Mouse (Mus musculus): Measurements from ENCODE around the gene Pan2. TPM values are rescaled to one million over a fixed set of nuclear protein-coding genes. Genes with fewer than 3 reads are reported as not detected.
"Not testable (repeated sequence)": the region's sequence is repeated elsewhere in the genome, so short reads cannot be mapped to it uniquely, and the experiment has no call there.

The Pan2 gene
- 10 to 100 TPM; 24.4 to 48.3 TPM for polyA plus RNA-seq (2017; shearing (Covaris generic))

DNA sequence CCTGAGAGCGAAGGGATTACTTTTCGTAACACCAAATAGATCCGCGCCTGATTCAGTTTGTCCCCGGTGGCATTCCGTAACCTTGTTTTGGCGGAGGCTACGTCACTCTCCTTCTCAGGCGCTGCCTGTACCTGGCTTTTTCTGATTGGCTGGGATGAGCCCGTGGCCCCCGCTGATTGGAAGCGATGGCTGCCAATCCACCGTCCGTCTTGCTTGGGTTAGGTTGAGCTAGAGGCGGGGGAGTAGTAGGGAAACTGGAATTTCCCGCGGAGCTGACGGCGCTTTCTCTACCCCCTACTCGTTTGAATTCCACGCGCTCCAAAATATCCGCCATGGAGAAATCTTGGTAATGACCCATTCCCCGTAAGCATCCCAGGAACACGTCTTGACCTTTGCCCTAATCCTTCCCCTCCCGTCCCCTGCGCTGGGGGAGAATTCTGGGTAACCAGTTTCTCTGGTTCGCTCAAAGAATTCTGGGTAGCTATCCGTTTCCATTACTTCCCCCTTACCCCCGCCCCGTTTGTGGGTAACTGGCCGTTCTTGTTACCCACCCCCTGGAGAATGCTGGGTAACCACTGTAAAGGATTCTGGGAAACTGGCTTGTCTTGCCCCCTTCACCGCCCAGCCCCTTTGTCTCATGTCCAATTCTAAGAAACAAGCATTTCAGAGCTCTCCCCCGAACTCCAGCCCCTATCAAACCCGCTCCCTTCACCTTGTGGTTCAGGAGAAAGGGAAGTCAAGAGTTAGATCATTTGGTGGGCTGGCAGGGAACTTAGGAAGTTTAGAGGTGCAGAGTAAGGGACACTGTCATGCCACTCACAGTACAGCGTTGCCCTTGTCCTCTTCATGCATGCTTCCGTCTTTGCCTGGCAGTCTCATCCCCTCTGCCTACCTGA, at the start of gene Pan2:
Gene Pan2, plus strand, starts transcription at position 210 of the 896 bp plus-strand sequence.
- peak; percentile 99 for ATAC-seq

DNA sequence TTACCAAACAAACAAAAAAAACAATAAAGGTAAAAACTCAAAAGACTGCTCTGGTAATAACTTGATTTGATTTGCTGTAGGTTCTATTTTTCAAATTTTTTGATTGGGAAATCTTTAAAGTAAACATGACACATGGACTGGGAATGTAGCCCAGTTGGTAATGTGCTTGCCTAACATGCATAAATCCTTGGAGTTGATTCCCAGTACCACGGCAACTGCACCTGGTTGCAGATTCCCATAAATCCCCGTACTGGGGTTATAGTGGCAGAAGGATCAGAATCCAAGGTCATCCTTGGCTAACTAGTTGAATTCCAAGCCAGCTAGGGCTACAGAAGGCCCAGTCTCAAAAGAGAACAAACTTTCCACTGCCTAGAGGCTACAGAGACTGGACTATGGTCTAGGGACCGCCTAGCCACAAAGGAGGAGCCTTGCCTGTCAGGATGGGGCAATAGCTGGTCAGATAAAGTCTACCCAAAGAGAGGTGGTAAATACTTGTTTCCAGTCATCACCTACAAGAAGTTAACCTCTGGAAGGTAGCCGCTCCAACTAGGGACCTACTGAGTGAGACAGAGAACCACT, 49.4 kb upstream of the Pan2 start, which contains the start of gene Apon:
Gene Apon, plus strand, starts transcription at position 420 of the 579 bp plus-strand sequence.
- ATAC-seq = no peak

DNA sequence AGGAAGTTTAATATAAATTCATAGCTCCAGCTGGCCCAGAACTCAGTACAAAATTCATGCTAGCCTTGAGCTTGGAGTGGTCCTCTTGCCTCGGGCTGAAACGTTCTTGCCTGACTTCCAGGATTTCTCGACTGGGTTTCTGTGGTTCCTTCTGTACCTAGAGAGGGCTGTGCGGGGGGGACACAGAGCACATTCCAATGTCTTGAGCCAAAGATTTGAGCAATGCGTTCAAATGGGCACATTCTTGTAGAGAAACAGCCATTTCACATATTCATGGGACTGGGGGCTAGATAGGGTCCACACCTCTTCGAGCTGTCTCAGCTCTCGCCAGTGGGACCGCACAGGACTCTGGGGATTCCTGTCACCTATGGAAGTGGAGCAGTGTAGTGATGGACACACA, 47.2 kb upstream of the Pan2 start:
- no peak for ATAC-seq

DNA sequence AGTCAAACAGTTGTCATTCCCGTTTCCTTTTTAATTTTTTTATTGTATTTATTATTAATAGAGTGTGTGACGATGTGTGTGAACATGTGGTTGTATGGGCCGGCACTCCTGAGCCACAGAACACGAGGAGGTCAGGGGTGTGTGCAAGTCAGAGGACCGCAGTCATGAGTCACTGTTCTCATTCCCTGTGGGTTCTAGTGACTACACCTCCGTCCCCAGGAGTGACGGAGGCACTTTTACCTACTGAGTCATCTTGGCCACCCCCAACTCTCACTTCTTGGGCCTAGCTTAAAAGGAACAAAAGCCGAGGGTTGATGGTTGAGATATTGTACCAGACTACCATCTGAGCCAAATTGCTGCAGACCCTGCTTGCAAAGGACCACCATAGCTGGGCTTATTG, 46.8 kb upstream of the Pan2 start:
- ATAC-seq = no peak

DNA sequence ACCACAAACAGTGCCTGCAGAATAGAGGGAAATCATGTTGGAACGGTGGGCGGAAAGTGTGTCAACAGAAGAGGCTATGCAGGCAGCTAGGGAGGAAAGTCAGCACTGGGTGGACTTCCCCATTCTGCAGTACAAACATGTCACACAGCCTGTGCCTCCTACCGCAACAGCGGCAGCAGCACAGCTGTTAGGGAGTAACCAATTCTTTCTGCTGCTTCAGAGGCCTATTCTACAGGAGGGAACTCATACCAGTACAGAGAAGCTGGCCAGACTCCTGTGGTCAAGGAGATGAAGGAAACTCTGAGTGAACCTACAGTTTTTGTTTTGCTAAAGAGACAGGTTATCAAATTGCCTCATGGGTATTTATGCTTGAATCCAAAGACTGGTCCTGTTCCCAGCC, 44.2 kb upstream of the Pan2 start:
- no peak for ATAC-seq

DNA sequence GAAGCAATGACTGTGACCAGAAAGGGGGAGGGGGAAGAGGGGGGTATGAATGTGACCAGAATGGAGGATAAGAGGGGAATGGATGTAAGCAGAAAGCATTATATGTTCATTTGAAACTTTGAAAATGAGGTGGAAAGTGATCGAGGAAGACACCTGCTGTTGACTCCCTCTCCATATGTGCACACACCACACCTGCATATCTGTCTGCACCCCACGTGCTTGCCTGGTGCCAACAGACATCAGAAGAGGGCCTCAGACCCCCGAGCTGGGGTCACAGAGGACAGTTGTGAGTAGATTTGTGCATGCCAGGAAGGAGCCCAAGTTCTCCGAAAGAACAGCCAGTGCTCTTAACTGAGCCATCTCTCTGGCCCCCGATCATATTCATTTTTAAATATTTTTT, 43.2 kb upstream of the Pan2 start:
- no peak for ATAC-seq

DNA sequence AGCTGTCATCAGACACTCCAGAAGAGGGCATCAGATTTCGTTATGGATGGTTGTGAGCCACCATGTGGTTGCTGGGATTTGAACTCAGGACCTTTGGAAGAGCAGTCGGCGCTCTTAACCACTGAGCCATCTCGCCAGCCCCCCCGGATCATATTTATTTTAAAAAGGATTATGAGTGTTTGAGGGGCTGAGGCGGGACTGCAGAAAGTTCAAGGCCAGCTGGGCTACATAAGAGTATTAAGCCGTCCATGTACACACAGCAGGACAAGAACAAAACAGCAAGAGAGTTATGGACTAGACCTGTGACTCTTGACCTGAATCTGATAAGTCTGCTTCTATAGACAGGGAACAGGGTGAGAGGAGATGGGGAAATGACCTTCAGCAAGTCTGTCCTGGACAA, 42.8 kb upstream of the Pan2 start:
- ATAC-seq = not testable (repeated sequence)

DNA sequence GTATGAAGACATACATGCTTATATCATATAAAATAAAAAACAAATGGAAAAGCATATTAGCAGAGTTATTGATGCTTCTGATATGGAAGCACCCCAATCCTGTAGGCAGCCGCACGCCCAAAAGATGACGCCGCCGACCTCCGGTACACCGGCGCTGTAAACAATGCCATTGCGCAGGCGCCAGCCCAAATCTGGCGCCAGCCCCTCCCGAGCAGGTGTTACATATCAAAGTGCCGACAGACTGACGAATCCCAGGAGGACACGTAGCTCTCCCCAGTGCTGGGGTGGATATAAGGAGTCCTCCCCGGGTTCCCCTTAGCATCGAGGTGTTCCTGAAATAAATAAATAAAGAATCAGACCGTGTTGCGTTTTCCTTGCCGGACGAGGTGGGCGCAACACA, 40.8 kb upstream of the Pan2 start:
- no peak for ATAC-seq

DNA sequence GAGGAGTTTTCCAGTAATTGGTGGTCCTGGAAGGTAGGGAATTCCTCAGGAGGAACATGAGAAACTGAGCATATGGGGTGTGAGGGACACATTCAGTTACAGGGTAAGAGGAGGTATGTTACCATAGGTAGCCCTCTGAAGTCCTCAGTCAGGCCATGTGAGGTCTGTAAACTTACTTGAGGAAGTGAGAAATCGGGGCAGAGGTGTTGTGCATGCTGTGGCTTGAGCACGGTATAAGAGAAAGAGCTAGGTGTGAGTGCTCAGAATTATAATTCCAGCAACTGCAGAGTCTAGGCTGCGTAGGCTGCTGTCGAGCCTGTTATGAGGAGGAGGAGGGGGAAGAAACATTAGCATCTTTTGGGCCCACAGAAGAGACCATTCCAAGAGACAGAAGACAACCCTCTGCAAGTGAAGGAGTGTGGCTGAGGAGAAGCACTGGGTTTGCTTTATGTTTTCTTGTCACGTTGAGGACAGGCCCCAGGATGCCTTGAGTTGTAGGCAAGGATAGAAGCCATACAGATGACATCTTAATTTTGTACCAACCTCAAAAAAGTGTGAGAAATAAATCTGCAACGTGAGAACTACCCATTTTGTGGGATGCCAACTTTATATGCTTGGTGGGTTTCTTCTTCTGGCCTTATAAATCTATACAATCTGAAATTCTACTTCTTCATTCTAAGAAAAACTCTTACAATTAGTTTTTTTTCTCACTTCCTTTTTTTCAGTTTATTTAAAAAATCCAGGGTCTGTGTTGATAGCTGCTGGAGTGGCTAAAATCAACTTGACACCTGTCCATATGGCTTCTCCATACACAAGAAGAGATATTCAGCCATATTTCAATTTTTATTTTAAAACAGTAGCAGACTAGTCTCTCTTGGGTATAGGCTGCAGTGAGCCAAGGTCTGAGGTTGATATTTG, 39.5 kb upstream of the Pan2 start:
- no peak for ATAC-seq

DNA sequence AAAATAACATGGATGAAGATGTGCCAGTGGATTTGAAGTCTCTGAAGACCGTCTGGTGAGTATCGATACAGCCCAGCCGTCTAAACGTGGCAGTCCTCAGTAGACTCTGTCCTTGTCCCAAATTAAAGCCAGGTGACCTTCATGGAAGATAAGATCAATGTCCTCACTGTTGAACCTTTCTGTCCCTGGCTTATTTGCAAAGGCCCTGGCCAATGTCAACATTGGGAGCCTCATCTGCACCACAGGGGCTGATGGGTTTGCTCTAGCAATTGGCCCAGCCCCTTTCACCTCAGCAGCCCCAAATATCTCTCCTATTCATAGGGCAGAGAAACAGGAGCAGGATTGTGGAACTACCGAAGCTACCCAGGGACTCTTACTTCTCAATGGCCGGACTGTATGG, 34.8 kb upstream of the Pan2 start, which contains the start of gene Apof:
Gene Apof, plus strand, starts transcription at position 301 of the 400 bp plus-strand sequence.
- no peak for ATAC-seq

DNA sequence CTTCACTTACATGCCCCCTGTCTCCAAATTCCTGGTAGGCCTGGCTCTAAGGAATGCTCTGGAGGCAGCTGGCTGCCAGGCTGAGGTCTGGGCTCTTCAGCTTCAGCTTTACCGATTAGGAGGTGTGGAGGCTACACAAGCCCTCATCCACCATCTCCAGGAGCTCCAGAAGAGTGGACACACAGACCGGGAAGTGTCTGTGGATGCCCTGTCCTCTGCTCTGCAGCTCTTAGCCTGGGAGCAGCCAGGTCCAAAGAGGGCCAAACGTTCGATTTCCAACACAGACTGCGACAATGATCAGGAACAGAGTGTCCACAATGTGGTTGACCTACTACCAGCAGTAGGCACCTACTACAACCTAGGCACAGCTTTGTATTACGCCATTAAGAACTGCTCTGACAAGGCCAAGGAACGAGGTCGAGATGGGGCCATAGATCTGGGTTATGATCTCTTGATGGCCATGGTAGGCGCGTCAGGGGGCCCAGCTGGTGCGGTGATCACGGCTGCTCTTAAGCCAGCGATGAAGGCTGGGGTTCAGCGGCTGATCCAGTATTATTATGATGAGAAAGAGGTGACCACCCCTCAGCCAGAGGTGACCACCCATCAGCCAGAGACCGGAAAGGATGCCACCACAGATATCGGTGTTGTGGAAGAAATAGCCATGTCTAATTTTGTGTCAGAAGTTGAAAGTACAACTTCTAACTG, 33.8 kb upstream of the Pan2 start:
- no peak for ATAC-seq

DNA sequence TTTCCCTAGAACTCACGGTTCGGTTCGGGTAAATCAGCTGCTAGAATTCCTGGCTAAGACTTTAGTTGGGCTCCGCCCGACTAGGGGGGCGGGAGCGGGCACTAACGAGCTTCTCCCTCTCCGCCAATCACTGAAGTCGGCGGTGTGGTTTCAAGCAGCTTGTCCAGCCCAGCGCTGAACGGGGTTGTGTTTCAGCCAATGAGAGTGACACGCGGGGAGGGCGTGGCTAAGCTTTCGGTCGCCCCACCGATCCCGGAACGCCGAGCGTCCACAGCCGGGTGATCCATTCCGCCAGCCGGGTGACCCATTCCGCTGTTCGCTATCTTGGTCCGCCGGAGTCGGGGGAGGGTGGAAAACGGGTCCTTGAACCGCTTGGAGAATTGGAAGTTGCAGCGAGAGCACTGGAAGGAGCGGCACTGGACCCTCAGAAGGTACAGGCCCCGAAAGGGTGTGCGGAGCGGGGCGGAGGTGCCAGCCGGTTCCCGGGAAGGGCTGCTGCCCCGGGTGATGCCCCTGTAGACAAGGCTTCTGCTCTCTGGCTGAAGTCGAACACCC, 32.8 kb upstream of the Pan2 start, which contains the start of gene Stat2:
Gene Stat2, plus strand, starts transcription at position 273 of the 555 bp plus-strand sequence.
- peak; percentile 100 for ATAC-seq

DNA sequence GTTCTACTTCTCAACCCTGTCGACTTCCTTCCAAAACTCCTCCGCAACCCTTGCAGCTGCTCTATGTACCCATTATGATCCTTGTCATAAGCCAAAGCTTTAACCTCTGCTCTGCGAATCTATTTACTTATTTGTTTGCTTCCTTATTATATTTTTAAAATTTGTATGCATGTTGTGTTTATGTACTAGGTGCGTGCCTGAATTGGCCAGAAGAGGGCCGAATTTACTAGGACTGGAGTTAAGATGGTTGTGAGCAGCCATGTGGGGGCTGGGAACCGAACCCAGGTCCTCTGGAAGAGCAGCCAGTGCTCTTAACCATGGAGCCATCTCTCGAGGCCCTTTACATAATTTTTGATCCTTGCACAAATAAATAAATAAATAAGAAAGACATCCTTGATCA, 32.3 kb upstream of the Pan2 start:
- no peak for ATAC-seq

DNA sequence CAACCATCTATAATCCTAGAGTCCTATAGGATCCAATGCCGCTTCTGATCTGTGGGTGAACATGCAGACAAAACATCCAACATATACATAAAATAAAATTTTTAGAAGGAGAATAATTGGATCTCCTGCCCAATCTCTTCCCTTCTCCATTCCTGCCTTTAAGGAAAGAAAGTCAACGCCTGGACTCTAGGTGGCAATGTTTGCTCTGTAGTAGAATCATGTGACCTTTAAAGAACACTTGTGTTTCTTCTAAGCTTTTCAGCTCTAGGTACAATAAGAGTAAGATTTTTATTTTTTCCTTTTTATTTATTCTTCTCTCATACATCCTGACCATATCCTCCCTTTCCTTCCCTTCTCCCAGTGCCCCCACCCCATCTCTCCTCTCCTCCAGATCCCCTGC, 31.3 kb upstream of the Pan2 start:
- ATAC-seq = no peak

DNA sequence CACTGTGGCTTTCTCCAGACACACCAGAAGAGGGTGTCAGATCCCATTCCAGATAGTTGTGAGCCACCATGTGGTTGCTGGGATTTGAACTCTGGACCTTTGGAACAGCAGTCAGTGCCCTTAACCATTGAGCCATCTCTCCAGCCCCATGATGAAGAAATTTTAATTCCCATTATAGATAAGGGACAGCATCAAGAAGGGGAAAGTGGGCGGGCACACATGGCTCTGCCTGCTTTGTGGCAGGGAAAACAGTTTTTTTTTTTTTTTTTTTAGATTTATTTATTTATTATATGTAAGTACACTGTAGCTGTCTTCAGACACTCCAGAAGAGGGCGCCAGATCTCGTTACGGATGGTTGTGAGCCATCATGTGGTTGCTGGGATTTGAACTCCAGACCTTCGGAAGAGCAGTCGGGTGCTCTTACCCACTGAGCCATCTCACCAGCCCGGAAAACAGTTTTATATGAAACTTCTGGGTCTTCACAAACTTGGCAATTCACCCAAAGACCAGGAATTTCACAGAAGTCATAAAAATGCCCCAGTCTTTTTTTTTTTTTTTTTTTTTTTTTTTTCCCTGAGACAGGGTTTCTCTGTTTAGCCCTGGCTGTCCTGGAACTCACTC, 30.2 kb upstream of the Pan2 start:
- not testable (repeated sequence) for ATAC-seq

DNA sequence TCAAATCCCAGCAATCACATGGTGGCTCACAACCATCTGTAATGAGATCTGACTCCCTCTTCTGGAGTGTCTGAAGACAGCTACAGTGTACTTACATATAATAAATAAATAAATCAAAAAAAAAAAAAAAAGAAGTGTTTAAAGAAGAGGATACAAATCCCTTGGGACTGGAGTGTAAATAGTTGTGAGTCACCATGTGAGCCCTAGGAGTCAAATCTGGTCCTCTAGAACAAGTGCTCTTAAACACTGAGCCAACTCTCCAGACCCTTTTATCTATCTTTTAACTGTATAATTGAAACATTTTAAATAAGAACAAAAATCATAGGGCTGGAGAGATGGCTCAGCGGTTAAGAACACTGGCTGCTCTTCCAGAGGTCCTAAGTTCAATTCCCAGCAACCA, 27.8 kb upstream of the Pan2 start:
- ATAC-seq = not testable (repeated sequence)

DNA sequence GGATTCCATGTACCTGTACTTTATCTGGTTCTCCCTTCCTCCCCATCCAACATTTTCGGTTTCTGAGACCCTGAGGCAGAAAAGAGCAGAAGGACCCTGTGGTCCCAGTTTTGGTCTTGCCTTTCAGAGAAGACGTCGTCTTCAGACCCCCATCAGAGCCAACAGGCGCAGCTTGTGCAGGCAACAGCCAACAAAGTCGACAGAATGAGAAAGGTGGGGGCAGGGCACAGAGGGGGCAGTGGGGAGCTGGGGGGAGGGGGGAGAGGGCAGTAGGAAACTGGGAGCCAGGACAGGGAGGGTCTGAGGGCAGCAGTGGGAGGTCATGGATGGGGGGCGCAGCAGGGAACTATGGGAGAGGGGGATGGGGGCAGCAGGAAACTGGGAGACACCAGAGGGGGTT, 25.0 kb upstream of the Pan2 start:
- no peak for ATAC-seq

DNA sequence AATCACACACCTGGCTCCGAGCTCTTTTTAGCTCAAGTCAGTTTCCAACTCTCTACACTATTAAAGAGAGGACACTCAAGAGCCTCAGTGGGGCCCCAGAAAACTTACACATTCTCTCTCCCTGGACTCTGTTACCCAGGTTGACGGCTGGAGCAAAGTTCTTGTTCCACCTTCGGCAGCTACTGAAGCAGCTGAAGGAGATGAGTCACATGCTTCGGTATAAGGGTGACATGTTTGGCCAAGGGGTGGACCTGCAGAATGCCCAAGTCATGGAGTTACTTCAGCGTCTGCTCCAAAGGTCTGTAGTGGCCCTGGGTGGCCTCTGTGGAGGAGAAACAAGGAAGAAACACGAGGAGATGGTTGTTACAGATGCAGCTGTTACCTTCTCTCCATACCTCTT, 22.2 kb upstream of the Pan2 start:
- no peak for ATAC-seq

DNA sequence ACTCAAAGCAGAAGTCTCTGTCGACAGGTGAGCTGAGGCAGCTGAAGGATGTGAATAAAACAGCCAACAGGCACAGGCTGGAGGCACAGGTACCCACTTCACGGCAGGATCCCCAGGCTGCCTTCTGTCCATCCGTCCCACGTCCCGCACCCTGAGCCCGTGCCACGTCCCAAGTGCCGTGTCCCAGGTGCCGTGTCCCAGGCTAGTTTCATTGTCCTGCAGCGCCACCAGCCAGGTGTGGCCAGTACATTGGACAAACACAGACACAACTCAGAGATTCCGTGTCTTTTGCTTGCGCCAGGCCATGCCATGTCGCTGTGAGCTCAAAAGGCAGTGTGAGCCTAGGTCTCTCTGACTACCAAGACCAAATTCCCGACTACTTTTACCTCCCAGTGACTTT, 21.5 kb upstream of the Pan2 start:
- no peak for ATAC-seq

DNA sequence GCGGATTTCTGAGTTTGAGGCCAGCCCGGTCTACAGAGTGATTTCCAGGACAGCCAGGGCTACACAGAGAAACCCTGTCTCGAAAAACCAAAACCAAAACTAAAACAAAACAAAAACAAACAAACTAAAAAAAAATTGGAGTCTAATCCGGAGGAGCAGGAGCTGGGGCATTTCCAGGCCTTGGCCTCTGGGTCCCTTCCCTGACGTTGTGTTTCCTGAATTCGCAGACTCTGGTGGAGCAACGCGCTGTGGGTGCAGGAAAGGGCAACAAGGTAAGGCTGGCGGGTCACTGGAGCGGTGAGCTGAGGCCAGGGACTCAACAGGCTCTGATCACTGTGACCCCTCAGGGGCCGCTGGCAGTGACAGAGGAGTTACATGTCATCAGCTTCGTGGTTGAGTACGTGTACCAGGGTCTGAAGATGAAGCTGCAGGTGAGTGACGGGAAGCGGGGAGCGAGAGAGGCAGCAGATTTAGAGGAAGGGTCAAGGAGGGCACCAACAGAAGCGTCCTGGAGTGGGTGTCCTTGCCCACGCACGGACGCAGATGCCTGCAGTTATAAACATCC, 20.2 kb upstream of the Pan2 start:
- no peak for ATAC-seq

Data from CD4-positive, CD25-positive, alpha-beta regulatory T cell, adult 4 months (primary cell).